Mouse (Mus musculus) embryonic facial prominence, embryonic 14.5 days (tissue): ENCODE results near the gene Sdf2l1. TPM values are rescaled to one million over a fixed set of nuclear protein-coding genes. Genes with fewer than 3 reads are reported as not detected.

Experiments used
- ATAC-seq: fragments of 200-750 bp; cut with Nextera tagmentation; 2 replicates; pipeline ENCODE4 v1.8.0; 2017; ENCODE audit warnings: low read depth, moderate number of reproducible peaks, moderate TSS enrichment
- DNase-seq: peaks from one replicate; pipeline ENCODE4 v3.0.0-alpha.2; 2015; ENCODE audit warnings: low spot score
- H3K27ac ChIP-seq: fragments of 300-500 bp; sonication (generic); replicated peaks from 2 replicates; pipeline ENCODE4 v1.5.1; 2014; ENCODE audit warnings: low read depth, mild to moderate bottlenecking, low read length, moderate library complexity
- H3K27me3 ChIP-seq: fragments of 300-500 bp; sonication (generic); replicated peaks from 2 replicates; pipeline ENCODE4 v1.6.1; 2014; ENCODE audit warnings: low read length; ENCODE audit not compliant: control insufficient read depth, insufficient read depth
- H3K36me3 ChIP-seq: fragments of 300-500 bp; sonication (generic); 2 replicates; pipeline ENCODE4 v1.6.1; 2014; ENCODE audit warnings: low read length, mixed read lengths; ENCODE audit not compliant: control insufficient read depth, insufficient read depth
- H3K4me1 ChIP-seq: fragments of 300-500 bp; sonication (generic); 2 replicates; pipeline ENCODE4 v1.6.1; 2014; ENCODE audit warnings: antibody characterized with exemption, low read length; ENCODE audit not compliant: control insufficient read depth, insufficient read depth
- H3K4me2 ChIP-seq: fragments of 300-500 bp; sonication (generic); 2 replicates; pipeline ENCODE4 v1.6.1; 2014; ENCODE audit warnings: low read depth, mild to moderate bottlenecking, low read length, moderate library complexity, mixed read lengths
- H3K4me3 ChIP-seq: fragments of 300-500 bp; sonication (generic); 2 replicates; pipeline ENCODE4 v1.5.1; 2014; ENCODE audit warnings: low read depth, mild to moderate bottlenecking, low read length
- H3K9ac ChIP-seq: fragments of 300-500 bp; sonication (generic); 2 replicates; pipeline ENCODE4 v1.6.1; 2014; ENCODE audit warnings: low read depth, mild to moderate bottlenecking, low read length, moderate library complexity, mixed read lengths
- H3K9me3 ChIP-seq: fragments of 300-500 bp; sonication (generic); 2 replicates; pipeline ENCODE4 v1.6.1; 2016; ENCODE audit warnings: low read length; ENCODE audit not compliant: control insufficient read depth
- WGBS: fragments of 180-500 bp; shearing (Covaris S2); extraction: QIAGEN DNeasy Blood & Tissue Kit; methylation state at CpG from one replicate; pipeline ENCODE4 v1.1.7; 2014; 5-methylcytosine and 5-hydroxymethylcytosine counted together
- polyA plus RNA-seq: library from polyadenylated mRNA; unstranded; fragments of >200 nt; fragmentation: Nextera tagmentation; extraction: Ambion mirVana; gene quantifications from 2 replicates; pipeline ENCODE4 v1.2.1, GENCODE M21; 2014

The Sdf2l1 gene
- polyA plus RNA-seq, 1 experiment from 2014 or later = 47.8 TPM

- Histone ChIP-seq H3K4me1 (no peaks in the 10 kb centered on the region), H3K27ac (no peak overlapping the region; the same call in 1 of the 2 replicates), H3K9me3 (no peaks in the 10 kb centered on the region), H3K4me3 (peak overlapping the region; percentile 74), H3K36me3 (no peaks in the 10 kb centered on the region), H3K4me2 (peak overlapping the region; percentile 86), H3K27me3 (no peaks in the 10 kb centered on the region), H3K9ac (peak overlapping the region; percentile 58)
- ATAC-seq (no peak), DNase-seq (no peak)
- 29% methylated on average over 7 of the region's 7 CpGs for WGBS
Observed at GRCm38 (mm10) chr16:17132906-17133200, 670 bp upstream of the Sdf2l1 start.

GRCm38 (mm10) chr16:17131191-17132088 lies 743 bp downstream of the Sdf2l1 start:
- 3% methylated on average over 40 of the region's 43 CpGs for WGBS
- peak overlapping the region; percentile 60; the same call in 1 of the 2 replicates for H3K27ac ChIP-seq
- H3K36me3 ChIP-seq = no peaks in the 10 kb centered on the region
- H3K9ac ChIP-seq = peak overlapping the region; percentile 73
- H3K27me3 ChIP-seq = no peaks in the 10 kb centered on the region
- no peaks in the 10 kb centered on the region for H3K4me1 ChIP-seq
- DNase-seq (no peak), ATAC-seq (no peak)
- peak overlapping the region; percentile 74 for H3K4me3 ChIP-seq
- H3K4me2 ChIP-seq = peak overlapping the region; percentile 86
- H3K9me3 ChIP-seq = no peaks in the 10 kb centered on the region

GRCm38 (mm10) chr16:17127292-17127691 lies 4.9 kb downstream of the Sdf2l1 start:
- ATAC-seq = no peak
- Histone ChIP-seq H3K4me3 (no peak overlapping the region), H3K9ac (no peak overlapping the region), H3K36me3 (peaks cover 6% of the 10 kb centered on the region; the same call in 1 of the 2 replicates), H3K9me3 (no peaks in the 10 kb centered on the region), H3K4me2 (no peak overlapping the region), H3K27ac (no peak overlapping the region), H3K4me1 (peaks cover 11% of the 10 kb centered on the region), H3K27me3 (no peaks in the 10 kb centered on the region)
- DNase-seq = peak; percentile 42
- WGBS = 93% methylated on average over 1 of the region's 1 CpGs

GRCm38 (mm10) chr16:17124871-17125520 lies 7.2 kb downstream of the Sdf2l1 start, which contains the start of gene 2610318N02Rik:
2610318N02Rik (minus strand) TSS chr16:17125167.
- WGBS = 0% methylated on average over 25 of the region's 25 CpGs
- peak within 1 kb of the TSS; percentile 62 for H3K4me2 ChIP-seq
- peak within 1 kb of the TSS; percentile 76 for H3K27ac ChIP-seq
- H3K36me3 ChIP-seq = peaks cover 6% of the 10 kb centered on the region; the same call in 1 of the 2 replicates
- ATAC-seq (peak; percentile 94), DNase-seq (peak; percentile 96)
- peaks cover 11% of the 10 kb centered on the region for H3K4me1 ChIP-seq
- H3K9ac ChIP-seq = peak within 1 kb of the TSS; percentile 54
- no peaks in the 10 kb centered on the region for H3K27me3 ChIP-seq
- no peaks in the 10 kb centered on the region for H3K9me3 ChIP-seq
- peak within 1 kb of the TSS; percentile 49 for H3K4me3 ChIP-seq

GRCm38 (mm10) chr16:17124119-17124870 lies 7.9 kb downstream of the Sdf2l1 start:
- 3% methylated on average over 22 of the region's 22 CpGs for WGBS
- H3K9ac ChIP-seq = peak overlapping the region; percentile 54
- DNase-seq = peak; percentile 44
- ATAC-seq = 0 out of 2 replicates have a peak, but pooled peaks have one; percentile 22
- H3K9me3 ChIP-seq = no peaks in the 10 kb centered on the region
- peak overlapping the region; percentile 49 for H3K4me3 ChIP-seq
- H3K27me3 ChIP-seq = no peaks in the 10 kb centered on the region
- peak overlapping the region; percentile 62 for H3K4me2 ChIP-seq
- H3K36me3 ChIP-seq = peaks cover 6% of the 10 kb centered on the region; the same call in 1 of the 2 replicates
- H3K4me1 ChIP-seq = peaks cover 11% of the 10 kb centered on the region
- peak overlapping the region; percentile 63 for H3K27ac ChIP-seq

- H3K9me3 ChIP-seq = no peaks in the 10 kb centered on the region
- no peak for ATAC-seq
- H3K27ac ChIP-seq = no peak overlapping the region
- DNase-seq = no peak
- 67% methylated on average over 10 of the region's 14 CpGs for WGBS
- no peak overlapping the region for H3K4me3 ChIP-seq
- peaks cover 11% of the 10 kb centered on the region for H3K4me1 ChIP-seq
- no peak overlapping the region for H3K9ac ChIP-seq
- no peaks in the 10 kb centered on the region for H3K27me3 ChIP-seq
- H3K36me3 ChIP-seq = peaks cover 17% of the 10 kb centered on the region; the same call in 1 of the 2 replicates
- H3K4me2 ChIP-seq = no peak overlapping the region
Observed at GRCm38 (mm10) chr16:17121569-17121968, 10.6 kb downstream of the Sdf2l1 start.

GRCm38 (mm10) chr16:17117309-17117799 lies 14.8 kb downstream of the Sdf2l1 start:
- ATAC-seq (no peak), DNase-seq (no peak)
- Histone ChIP-seq H3K27me3 (no peaks in the 10 kb centered on the region), H3K9me3 (no peaks in the 10 kb centered on the region), H3K4me1 (no peaks in the 10 kb centered on the region), H3K9ac (no peak overlapping the region), H3K4me2 (no peak overlapping the region), H3K27ac (no peak overlapping the region), H3K36me3 (peaks cover 31% of the 10 kb centered on the region), H3K4me3 (no peak overlapping the region)
- 80% methylated on average over 5 of the region's 5 CpGs for WGBS
